In the genomic region with DNA sequence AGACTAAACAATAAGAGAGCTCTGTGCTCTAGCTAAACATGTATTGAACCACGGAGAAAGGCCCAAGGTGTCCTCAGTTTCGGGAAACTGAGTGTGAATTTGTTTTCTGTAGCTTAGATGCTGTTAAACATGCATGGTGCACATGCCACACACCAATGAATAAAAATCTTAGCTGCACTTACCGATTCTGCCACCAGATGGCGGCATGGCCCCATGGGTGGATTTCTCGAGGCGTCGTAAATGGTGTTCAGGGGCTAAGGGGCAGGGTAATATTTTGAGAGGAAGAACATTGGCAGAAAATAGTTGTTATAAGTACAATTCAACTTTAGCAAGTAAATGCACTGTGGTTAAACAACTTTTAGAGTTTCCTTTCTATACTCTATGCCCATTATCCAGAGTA, we compare ENCODE assay signal across 8 mouse cellular contexts. TPM values are rescaled to one million over a fixed set of nuclear protein-coding genes. Genes with fewer than 3 reads are reported as not detected.
DNase-seq lines count a peak whose midpoint lies in the region; ATAC-seq lines count a peak whose summit lies in the region.

No protein-coding gene starts in this region.

- no peak for ATAC-seq in hindbrain, embryonic 11.5 days (ENCODE audit: low FRiP score)
- ATAC-seq in hindbrain, embryonic 12.5 days (ENCODE audit: low FRiP score), result no peak
- peak; percentile 68; the same call in 1 of the 2 replicates for ATAC-seq in monocyte, adult 5-6 weeks (replicated peaks; ENCODE audit: insufficient number of reproducible peaks, low FRiP score, low TSS enrichment, poor library complexity, severe bottlenecking)

- H3K4me1 ChIP-seq in hindbrain, embryonic 11.5 days (replicated peaks; ENCODE audit: control insufficient read depth, insufficient read depth, low read length), result no peaks in the 10 kb centered on the region
- no peaks in the 10 kb centered on the region for H3K4me1 ChIP-seq in hindbrain, embryonic 12.5 days
- no peaks in the 10 kb centered on the region for H3K4me1 ChIP-seq in heart, embryonic 10.5 days

- H3K36me3 ChIP-seq in hindbrain, embryonic 11.5 days (ENCODE audit: control insufficient read depth, insufficient read depth, low read length), result no peaks in the 10 kb centered on the region
- H3K36me3 ChIP-seq in hindbrain, embryonic 12.5 days, result no peaks in the 10 kb centered on the region
- no peaks in the 10 kb centered on the region for H3K36me3 ChIP-seq in heart, embryonic 10.5 days

- 1% methylated on average over 7 of the region's 7 CpGs for WGBS in hindbrain, embryonic 11.5 days
- WGBS in hindbrain, embryonic 12.5 days, result 1% methylated on average over 7 of the region's 7 CpGs
- under 1% methylated on average over 7 of the region's 7 CpGs for WGBS in heart, embryonic 10.5 days

- H3K9ac ChIP-seq in hindbrain, embryonic 11.5 days (ENCODE audit: low read depth, low read length), result no peak overlapping the region
- no peak overlapping the region for H3K9ac ChIP-seq in hindbrain, embryonic 12.5 days

- no peak overlapping the region for H3K4me3 ChIP-seq in hindbrain, embryonic 11.5 days (ENCODE audit: low read depth, low read length)
- no peak overlapping the region for H3K4me3 ChIP-seq in hindbrain, embryonic 12.5 days
- no peak overlapping the region for H3K4me3 ChIP-seq in heart, embryonic 10.5 days

- no peaks in the 10 kb centered on the region for H3K27me3 ChIP-seq in hindbrain, embryonic 11.5 days (ENCODE audit: control insufficient read depth, insufficient read depth, low read length)
- no peaks in the 10 kb centered on the region for H3K27me3 ChIP-seq in hindbrain, embryonic 12.5 days
- no peaks in the 10 kb centered on the region for H3K27me3 ChIP-seq in heart, embryonic 10.5 days (ENCODE audit: insufficient read depth, poor library complexity, severe bottlenecking)

- H3K4me2 ChIP-seq in hindbrain, embryonic 11.5 days (replicated peaks; ENCODE audit: low read depth, low read length), result no peak overlapping the region
- no peak overlapping the region for H3K4me2 ChIP-seq in hindbrain, embryonic 12.5 days (replicated peaks)

- peak; percentile 91 for DNase-seq in hindbrain, embryonic 11.5 days (ENCODE audit: low spot score)
- peak; percentile 59 to 92 for DNase-seq in adrenal gland, adult (ENCODE audit: inconsistent age in 2 of 2, low spot score in 1 of 2)
- peak; percentile 87 to 89 for DNase-seq in cerebellum, postnatal 4 days (ENCODE audit: low spot score in 2 of 2)
- DNase-seq in heart, embryonic 10.5 days (ENCODE audit: low spot score), result peak; percentile 76
- DNase-seq in left cerebral cortex, adult 18-20 months (ENCODE audit: low spot score in 2 of 2), result peak; percentile 78 to 82
- DNase-seq in testis, postnatal 14 days (ENCODE audit: low spot score), result peak; percentile 41

- H3K27ac ChIP-seq in hindbrain, embryonic 11.5 days (ENCODE audit: low read depth, low read length), result no peak overlapping the region
- H3K27ac ChIP-seq in hindbrain, embryonic 12.5 days, result no peak overlapping the region
- H3K27ac ChIP-seq in heart, embryonic 10.5 days, result no peak overlapping the region

- no peaks in the 10 kb centered on the region for H3K9me3 ChIP-seq in hindbrain, embryonic 11.5 days (ENCODE audit: control insufficient read depth, low read length)
- H3K9me3 ChIP-seq in hindbrain, embryonic 12.5 days (replicated peaks), result no peaks in the 10 kb centered on the region
- H3K9me3 ChIP-seq in heart, embryonic 10.5 days, result no peaks in the 10 kb centered on the region

RNA-seq across cellular contexts. Expression of a gene that starts 13.8 kb away (rescaled TPM):
- 0.51 and 0.63 TPM in 2 replicates for polyA plus RNA-seq in hindbrain, embryonic 11.5 days (2014; fragmentation: Nextera tagmentation; extraction: Ambion mirVana)
- 0.45 and 0.65 TPM in 2 replicates for polyA plus RNA-seq in hindbrain, embryonic 12.5 days (2016; fragmentation: Nextera tagmentation; extraction: Ambion mirVana)
- 0.55 and 0.58 TPM in 2 replicates for polyA plus RNA-seq in heart, embryonic 10.5 days (2016; fragmentation: Nextera tagmentation; extraction: Ambion mirVana)
- not detected for total RNA-seq in left cerebral cortex, adult 18-20 months (2021)
- 3.2 TPM in 1 of 3 replicates, not detected in the others for total RNA-seq in monocyte, adult 5-6 weeks (2017)

RNA-seq across cellular contexts. Expression of a gene that starts 37.0 kb away (rescaled TPM):
- polyA plus RNA-seq in hindbrain, embryonic 11.5 days (2014; fragmentation: Nextera tagmentation; extraction: Ambion mirVana), result 291 and 446 TPM in 2 replicates
- polyA plus RNA-seq in hindbrain, embryonic 12.5 days (2016; fragmentation: Nextera tagmentation; extraction: Ambion mirVana), result 587 and 684 TPM in 2 replicates
- polyA plus RNA-seq in heart, embryonic 10.5 days (2016; fragmentation: Nextera tagmentation; extraction: Ambion mirVana), result 386 and 404 TPM in 2 replicates
- 100 to 1,000 TPM; 277 to 300 TPM for total RNA-seq in left cerebral cortex, adult 18-20 months (2021)
- total RNA-seq in monocyte, adult 5-6 weeks (2017), result 2,019 to 2,319 TPM (median 2,246 TPM) in 3 replicates

RNA-seq across cellular contexts. Expression of a gene that starts 44.3 kb away (rescaled TPM):
- 12.9 and 18.7 TPM in 2 replicates for polyA plus RNA-seq in hindbrain, embryonic 11.5 days (2014; fragmentation: Nextera tagmentation; extraction: Ambion mirVana)
- 19.4 and 22.6 TPM in 2 replicates for polyA plus RNA-seq in hindbrain, embryonic 12.5 days (2016; fragmentation: Nextera tagmentation; extraction: Ambion mirVana)
- 4.3 and 6.2 TPM in 2 replicates for polyA plus RNA-seq in heart, embryonic 10.5 days (2016; fragmentation: Nextera tagmentation; extraction: Ambion mirVana)
- 10 to 100 TPM in 1 of 2 experiments, 1 to 10 TPM in 1; 7.4 to 10.4 TPM for total RNA-seq in left cerebral cortex, adult 18-20 months (2021)
- 0.19 to 0.58 TPM in 2 of 3 replicates, not detected in the other for total RNA-seq in monocyte, adult 5-6 weeks (2017)

Comparison
In these comparisons a context has a peak if more than half of its experiments do, and no peak if none do; other contexts are left out.
1. DNase-seq: peak in every context shown above with its lines; median percentile 91 in hindbrain, embryonic 11.5 days; 88 in cerebellum, postnatal 4 days; 80 in left cerebral cortex, adult 18-20 months; 76 in heart, embryonic 10.5 days; 76 in adrenal gland, adult; 41 in testis, postnatal 14 days.